ENCODE assay signal across 7 mouse cellular contexts in the genomic region with DNA sequence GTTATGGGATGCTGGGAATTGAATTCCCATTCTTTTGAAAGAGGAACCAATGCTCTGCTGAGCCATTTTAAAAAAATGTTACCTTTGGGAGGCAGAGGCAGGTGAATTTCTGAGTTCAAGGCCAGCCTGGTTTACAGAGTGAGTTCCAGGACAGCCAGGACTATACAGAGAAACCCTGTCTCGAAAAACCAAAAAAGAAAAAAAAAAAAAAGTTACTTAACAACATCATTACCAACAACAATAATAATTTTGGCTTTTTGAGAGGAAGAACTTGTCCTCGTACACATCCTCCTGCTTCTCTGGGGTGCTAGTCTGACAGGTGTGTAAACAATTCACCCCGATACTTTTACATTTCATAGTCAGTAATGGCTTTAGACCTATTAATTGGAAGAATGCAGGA. TPM values are rescaled to one million over a fixed set of nuclear protein-coding genes. Genes with fewer than 3 reads are reported as not detected.
DNase-seq lines count a peak whose midpoint lies in the region; ATAC-seq and TF ChIP-seq lines count a peak whose summit lies in the region.
"Not testable (repeated sequence)": the region's sequence is repeated elsewhere in the genome, so short reads cannot be mapped to it uniquely, and the experiment has no call there.

No protein-coding gene starts in this region.

- not testable (repeated sequence) for H3K9ac ChIP-seq in embryonic facial prominence, embryonic 11.5 days (replicated peaks; ENCODE audit: low read length); forebrain, embryonic 15.5 days (replicated peaks); heart, postnatal 0 days (replicated peaks; ENCODE audit: low read depth, low read length); kidney, embryonic 14.5 days (ENCODE audit: low read depth, low read length); liver, adult 2 months (ENCODE audit: low read depth, low read length); lung, postnatal 0 days (replicated peaks; ENCODE audit: low read depth); neural tube, embryonic 11.5 days (ENCODE audit: low read length)

- peaks cover 13% of the 10 kb centered on the region; the same call in 1 of the 2 replicates for H3K79me2 ChIP-seq in liver, adult 2 months (ENCODE audit: control insufficient read depth, insufficient read depth, low read length)

- 51% methylated on average over 3 of the region's 3 CpGs for WGBS in embryonic facial prominence, embryonic 11.5 days
- WGBS in forebrain, embryonic 15.5 days = 40% methylated on average over 3 of the region's 3 CpGs
- WGBS in heart, postnatal 0 days = 52% methylated on average over 3 of the region's 3 CpGs
- 44% methylated on average over 3 of the region's 3 CpGs for WGBS in kidney, embryonic 14.5 days
- 19% methylated on average over 3 of the region's 3 CpGs for WGBS in liver, adult 2 months
- WGBS in lung, postnatal 0 days = 29% methylated on average over 3 of the region's 3 CpGs
- 61% methylated on average over 3 of the region's 3 CpGs for WGBS in neural tube, embryonic 11.5 days

- not testable (repeated sequence) for H3K4me1 ChIP-seq in embryonic facial prominence, embryonic 11.5 days (ENCODE audit: control insufficient read depth, insufficient read depth, low read length); heart, postnatal 0 days (ENCODE audit: control insufficient read depth, insufficient read depth); kidney, embryonic 14.5 days (ENCODE audit: control insufficient read depth, insufficient read depth, low read length); lung, postnatal 0 days (ENCODE audit: insufficient read depth, low read depth, low read length)
- peaks cover 27% of the 10 kb centered on the region for H3K4me1 ChIP-seq in forebrain, embryonic 15.5 days
- peaks cover 21% of the 10 kb centered on the region for H3K4me1 ChIP-seq in liver, adult 2 months (ENCODE audit: control insufficient read depth, insufficient read depth, low read length)
- peaks cover 12% of the 10 kb centered on the region; the same call in 1 of the 2 replicates for H3K4me1 ChIP-seq in neural tube, embryonic 11.5 days (ENCODE audit: control insufficient read depth, insufficient read depth, low read length)

- not testable (repeated sequence) for DNase-seq in embryonic facial prominence, embryonic 11.5 days (ENCODE audit: low spot score); heart, postnatal 0 days (ENCODE audit: low spot score); liver, adult 2 months (ENCODE audit: extremely low read depth, low read depth, low spot score); lung, postnatal 0 days (ENCODE audit: low spot score); neural tube, embryonic 11.5 days (ENCODE audit: low spot score)

- H3K4me2 ChIP-seq in embryonic facial prominence, embryonic 11.5 days (ENCODE audit: low read depth, low read length) = not testable (repeated sequence)
- H3K4me2 ChIP-seq in forebrain, embryonic 15.5 days (replicated peaks) = peak overlapping the region; percentile 69
- H3K4me2 ChIP-seq in heart, postnatal 0 days (ENCODE audit: low read depth, low read length) = peak overlapping the region; percentile 47
- peak overlapping the region; percentile 46 for H3K4me2 ChIP-seq in kidney, embryonic 14.5 days (replicated peaks; ENCODE audit: low read depth, low read length)
- H3K4me2 ChIP-seq in lung, postnatal 0 days (replicated peaks; ENCODE audit: low read depth, low read length) = peak overlapping the region; percentile 78; the same call in 1 of the 2 replicates
- peak overlapping the region; percentile 82; the same call in 1 of the 2 replicates for H3K4me2 ChIP-seq in neural tube, embryonic 11.5 days (ENCODE audit: low read depth)

- not testable (repeated sequence) for ATAC-seq in embryonic facial prominence, embryonic 11.5 days (replicated peaks; ENCODE audit: insufficient number of reproducible peaks, low FRiP score, low TSS enrichment, low read depth); forebrain, embryonic 15.5 days (replicated peaks); heart, postnatal 0 days (ENCODE audit: insufficient read depth, low read depth); kidney, embryonic 14.5 days (ENCODE audit: low FRiP score, low TSS enrichment); lung, postnatal 0 days
- ATAC-seq in neural tube, embryonic 11.5 days (ENCODE audit: insufficient read depth, low FRiP score, low TSS enrichment) = 0 out of 2 replicates have a peak, but pooled peaks have one; percentile 0

- not testable (repeated sequence) for H3K36me3 ChIP-seq in embryonic facial prominence, embryonic 11.5 days (replicated peaks; ENCODE audit: control insufficient read depth, insufficient read depth, low read depth, low read length); forebrain, embryonic 15.5 days; liver, adult 2 months (ENCODE audit: control insufficient read depth, insufficient read depth, low read length); lung, postnatal 0 days (ENCODE audit: insufficient read depth, low read length)
- H3K36me3 ChIP-seq in heart, postnatal 0 days (replicated peaks; ENCODE audit: control insufficient read depth, insufficient read depth, low read length) = peaks cover 20% of the 10 kb centered on the region
- peaks cover 18% of the 10 kb centered on the region for H3K36me3 ChIP-seq in kidney, embryonic 14.5 days (ENCODE audit: control insufficient read depth, insufficient read depth, low read length)
- peaks cover 11% of the 10 kb centered on the region; the same call in 1 of the 2 replicates for H3K36me3 ChIP-seq in neural tube, embryonic 11.5 days (ENCODE audit: control insufficient read depth, insufficient read depth, low read length)

- TF ChIP-seq CTCF in heart, postnatal 0 days (IDR thresholded peaks at IDR 0.05; ENCODE audit: low read depth); liver, adult 2 months (IDR thresholded peaks at IDR 0.05; ENCODE audit: low read depth, low read length); lung, postnatal 0 days (IDR thresholded peaks at IDR 0.05): not testable (repeated sequence)

- not testable (repeated sequence) for H3K27me3 ChIP-seq in embryonic facial prominence, embryonic 11.5 days (ENCODE audit: control insufficient read depth, insufficient read depth, low read length); forebrain, embryonic 15.5 days; heart, postnatal 0 days (ENCODE audit: control insufficient read depth, insufficient read depth, low read length); kidney, embryonic 14.5 days (ENCODE audit: control insufficient read depth, insufficient read depth, low read length); liver, adult 2 months (ENCODE audit: control insufficient read depth, insufficient read depth, low read length); lung, postnatal 0 days (replicated peaks; ENCODE audit: insufficient read depth, low read length); neural tube, embryonic 11.5 days (ENCODE audit: control insufficient read depth, insufficient read depth, low read length)

- H3K27ac ChIP-seq in embryonic facial prominence, embryonic 11.5 days (replicated peaks; ENCODE audit: low read depth, low read length); forebrain, embryonic 15.5 days (replicated peaks); heart, postnatal 0 days (ENCODE audit: low read depth); kidney, embryonic 14.5 days (ENCODE audit: low read depth, low read length); liver, adult 2 months (replicated peaks; ENCODE audit: insufficient read depth, low read depth, low read length); lung, postnatal 0 days (ENCODE audit: low read length); neural tube, embryonic 11.5 days (ENCODE audit: low read depth, low read length): not testable (repeated sequence)

- not testable (repeated sequence) for TF ChIP-seq POLR2A in liver, adult 2 months (IDR thresholded peaks at IDR 0.05; ENCODE audit: extremely low read depth, insufficient read depth, low read length)

- peak overlapping the region; percentile 78; the same call in 1 of the 2 replicates for H3K4me3 ChIP-seq in embryonic facial prominence, embryonic 11.5 days (ENCODE audit: low read depth, low read length)
- H3K4me3 ChIP-seq in forebrain, embryonic 15.5 days = peak overlapping the region; percentile 71
- H3K4me3 ChIP-seq in heart, postnatal 0 days (ENCODE audit: low read depth, low read length) = peak overlapping the region; percentile 72
- peak overlapping the region; percentile 60 for H3K4me3 ChIP-seq in kidney, embryonic 14.5 days (ENCODE audit: low read length)
- peak overlapping the region; percentile 23; the same call in 1 of the 2 replicates for H3K4me3 ChIP-seq in liver, adult 2 months (ENCODE audit: insufficient read depth, low read depth, low read length)
- not testable (repeated sequence) for H3K4me3 ChIP-seq in lung, postnatal 0 days (ENCODE audit: low read depth, low read length)
- peak overlapping the region; percentile 66; the same call in 1 of the 2 replicates for H3K4me3 ChIP-seq in neural tube, embryonic 11.5 days (ENCODE audit: low read depth, low read length)

- H3K9me3 ChIP-seq in embryonic facial prominence, embryonic 11.5 days (replicated peaks; ENCODE audit: control insufficient read depth, low read length); forebrain, embryonic 15.5 days; heart, postnatal 0 days (replicated peaks; ENCODE audit: control insufficient read depth, low read length); kidney, embryonic 14.5 days (ENCODE audit: control insufficient read depth, low read length); lung, postnatal 0 days (ENCODE audit: low read length); neural tube, embryonic 11.5 days (ENCODE audit: control insufficient read depth, low read length): not testable (repeated sequence)

- TF ChIP-seq EP300 in heart, postnatal 0 days (IDR thresholded peaks at IDR 0.05; ENCODE audit: low read depth); lung, postnatal 0 days (IDR thresholded peaks at IDR 0.05): not testable (repeated sequence)

RNA-seq across cellular contexts. Expression of a gene that starts 0.5 kb away (rescaled TPM):
- 221 and 253 TPM in 2 replicates for polyA plus RNA-seq in embryonic facial prominence, embryonic 11.5 days (2014; fragmentation: Nextera tagmentation; extraction: Ambion mirVana)
- 248 and 260 TPM in 2 replicates for polyA plus RNA-seq in forebrain, embryonic 15.5 days (2015; fragmentation: Nextera tagmentation; extraction: Ambion mirVana)
- 838 and 847 TPM in 2 replicates for total RNA-seq in heart, postnatal 0 days (2014; rRNA removed; ENCODE audit: low replicate concordance)
- 1,203 and 1,284 TPM in 2 replicates for polyA plus RNA-seq in heart, postnatal 0 days (2015; fragmentation: Nextera tagmentation; extraction: Ambion mirVana)
- 382 and 390 TPM in 2 replicates for polyA plus RNA-seq in kidney, embryonic 14.5 days (2014; fragmentation: Nextera tagmentation; extraction: Ambion mirVana)
- total RNA-seq in liver, adult 2 months (2014; rRNA removed) = 165 and 186 TPM in 2 replicates
- 551 and 560 TPM in 2 replicates for polyA plus RNA-seq in liver, adult 2 months (2012; rRNA removed)
- polyA plus RNA-seq in lung, postnatal 0 days (2015; fragmentation: Nextera tagmentation; extraction: Ambion mirVana) = 295 and 327 TPM in 2 replicates
- 247 and 261 TPM in 2 replicates for polyA plus RNA-seq in neural tube, embryonic 11.5 days (2014; fragmentation: Nextera tagmentation; extraction: Ambion mirVana)

RNA-seq across cellular contexts. Expression of a gene that starts 12.4 kb away (rescaled TPM):
- 21.9 and 22.4 TPM in 2 replicates for polyA plus RNA-seq in embryonic facial prominence, embryonic 11.5 days (2014; fragmentation: Nextera tagmentation; extraction: Ambion mirVana)
- 21.3 and 24.0 TPM in 2 replicates for polyA plus RNA-seq in forebrain, embryonic 15.5 days (2015; fragmentation: Nextera tagmentation; extraction: Ambion mirVana)
- total RNA-seq in heart, postnatal 0 days (2014; rRNA removed; ENCODE audit: low replicate concordance) = 27.2 and 27.7 TPM in 2 replicates
- 22.8 and 25.7 TPM in 2 replicates for polyA plus RNA-seq in heart, postnatal 0 days (2015; fragmentation: Nextera tagmentation; extraction: Ambion mirVana)
- 30.2 and 33.6 TPM in 2 replicates for polyA plus RNA-seq in kidney, embryonic 14.5 days (2014; fragmentation: Nextera tagmentation; extraction: Ambion mirVana)
- total RNA-seq in liver, adult 2 months (2014; rRNA removed) = 241 and 277 TPM in 2 replicates
- polyA plus RNA-seq in liver, adult 2 months (2012; rRNA removed) = 670 and 715 TPM in 2 replicates
- 23.5 and 25.4 TPM in 2 replicates for polyA plus RNA-seq in lung, postnatal 0 days (2015; fragmentation: Nextera tagmentation; extraction: Ambion mirVana)
- 35.1 and 37.7 TPM in 2 replicates for polyA plus RNA-seq in neural tube, embryonic 11.5 days (2014; fragmentation: Nextera tagmentation; extraction: Ambion mirVana)

RNA-seq across cellular contexts. Expression of a gene that starts 12.8 kb away (rescaled TPM):
- polyA plus RNA-seq in embryonic facial prominence, embryonic 11.5 days (2014; fragmentation: Nextera tagmentation; extraction: Ambion mirVana) = 40.9 and 44.7 TPM in 2 replicates
- polyA plus RNA-seq in forebrain, embryonic 15.5 days (2015; fragmentation: Nextera tagmentation; extraction: Ambion mirVana) = 70.0 and 78.4 TPM in 2 replicates
- 88.9 and 96.2 TPM in 2 replicates for total RNA-seq in heart, postnatal 0 days (2014; rRNA removed; ENCODE audit: low replicate concordance)
- polyA plus RNA-seq in heart, postnatal 0 days (2015; fragmentation: Nextera tagmentation; extraction: Ambion mirVana) = 24.8 and 30.3 TPM in 2 replicates
- 45.8 and 56.9 TPM in 2 replicates for polyA plus RNA-seq in kidney, embryonic 14.5 days (2014; fragmentation: Nextera tagmentation; extraction: Ambion mirVana)
- total RNA-seq in liver, adult 2 months (2014; rRNA removed) = 38.0 and 39.9 TPM in 2 replicates
- 39.9 and 43.5 TPM in 2 replicates for polyA plus RNA-seq in liver, adult 2 months (2012; rRNA removed)
- polyA plus RNA-seq in lung, postnatal 0 days (2015; fragmentation: Nextera tagmentation; extraction: Ambion mirVana) = 37.8 and 38.1 TPM in 2 replicates
- polyA plus RNA-seq in neural tube, embryonic 11.5 days (2014; fragmentation: Nextera tagmentation; extraction: Ambion mirVana) = 49.8 and 51.9 TPM in 2 replicates

RNA-seq across cellular contexts. Expression of a gene that starts 22.2 kb away (rescaled TPM):
- 75.1 and 94.3 TPM in 2 replicates for polyA plus RNA-seq in embryonic facial prominence, embryonic 11.5 days (2014; fragmentation: Nextera tagmentation; extraction: Ambion mirVana)
- 49.9 and 52.8 TPM in 2 replicates for polyA plus RNA-seq in forebrain, embryonic 15.5 days (2015; fragmentation: Nextera tagmentation; extraction: Ambion mirVana)
- total RNA-seq in heart, postnatal 0 days (2014; rRNA removed; ENCODE audit: low replicate concordance) = 41.4 and 59.7 TPM in 2 replicates
- polyA plus RNA-seq in heart, postnatal 0 days (2015; fragmentation: Nextera tagmentation; extraction: Ambion mirVana) = 18.4 and 22.9 TPM in 2 replicates
- polyA plus RNA-seq in kidney, embryonic 14.5 days (2014; fragmentation: Nextera tagmentation; extraction: Ambion mirVana) = 64.4 and 65.1 TPM in 2 replicates
- total RNA-seq in liver, adult 2 months (2014; rRNA removed) = 7.1 and 8.7 TPM in 2 replicates
- polyA plus RNA-seq in liver, adult 2 months (2012; rRNA removed) = 8.4 and 10.1 TPM in 2 replicates
- 34.0 and 36.9 TPM in 2 replicates for polyA plus RNA-seq in lung, postnatal 0 days (2015; fragmentation: Nextera tagmentation; extraction: Ambion mirVana)
- polyA plus RNA-seq in neural tube, embryonic 11.5 days (2014; fragmentation: Nextera tagmentation; extraction: Ambion mirVana) = 59.6 and 61.8 TPM in 2 replicates

RNA-seq across cellular contexts. Expression of a gene that starts 43.8 kb away (rescaled TPM):
- polyA plus RNA-seq in embryonic facial prominence, embryonic 11.5 days (2014; fragmentation: Nextera tagmentation; extraction: Ambion mirVana) = 886 and 948 TPM in 2 replicates
- polyA plus RNA-seq in forebrain, embryonic 15.5 days (2015; fragmentation: Nextera tagmentation; extraction: Ambion mirVana) = 628 and 651 TPM in 2 replicates
- 1,030 and 1,317 TPM in 2 replicates for total RNA-seq in heart, postnatal 0 days (2014; rRNA removed; ENCODE audit: low replicate concordance)
- 499 and 510 TPM in 2 replicates for polyA plus RNA-seq in heart, postnatal 0 days (2015; fragmentation: Nextera tagmentation; extraction: Ambion mirVana)
- 1,166 and 1,350 TPM in 2 replicates for polyA plus RNA-seq in kidney, embryonic 14.5 days (2014; fragmentation: Nextera tagmentation; extraction: Ambion mirVana)
- 510 and 571 TPM in 2 replicates for total RNA-seq in liver, adult 2 months (2014; rRNA removed)
- polyA plus RNA-seq in liver, adult 2 months (2012; rRNA removed) = 686 and 1,012 TPM in 2 replicates
- polyA plus RNA-seq in lung, postnatal 0 days (2015; fragmentation: Nextera tagmentation; extraction: Ambion mirVana) = 651 and 741 TPM in 2 replicates
- polyA plus RNA-seq in neural tube, embryonic 11.5 days (2014; fragmentation: Nextera tagmentation; extraction: Ambion mirVana) = 857 and 860 TPM in 2 replicates

Comparison
In these comparisons a context has a peak if more than half of its experiments do, and no peak if none do; other contexts are left out.
1. RNA of a gene that starts 12.4 kb away (polyA plus RNA-seq): 670 to 715 TPM in liver, adult 2 months; 35.1 to 37.7 TPM in neural tube, embryonic 11.5 days, 30.2 to 33.6 TPM in kidney, embryonic 14.5 days, 23.5 to 25.4 TPM in lung, postnatal 0 days, 22.8 to 25.7 TPM in heart, postnatal 0 days, 21.9 to 22.4 TPM in embryonic facial prominence, embryonic 11.5 days and 21.3 to 24.0 TPM in forebrain, embryonic 15.5 days; every median in the first group is over 10 times any median in the second.